ENCODE assay signal across 17 mouse cellular contexts in the genomic region with DNA sequence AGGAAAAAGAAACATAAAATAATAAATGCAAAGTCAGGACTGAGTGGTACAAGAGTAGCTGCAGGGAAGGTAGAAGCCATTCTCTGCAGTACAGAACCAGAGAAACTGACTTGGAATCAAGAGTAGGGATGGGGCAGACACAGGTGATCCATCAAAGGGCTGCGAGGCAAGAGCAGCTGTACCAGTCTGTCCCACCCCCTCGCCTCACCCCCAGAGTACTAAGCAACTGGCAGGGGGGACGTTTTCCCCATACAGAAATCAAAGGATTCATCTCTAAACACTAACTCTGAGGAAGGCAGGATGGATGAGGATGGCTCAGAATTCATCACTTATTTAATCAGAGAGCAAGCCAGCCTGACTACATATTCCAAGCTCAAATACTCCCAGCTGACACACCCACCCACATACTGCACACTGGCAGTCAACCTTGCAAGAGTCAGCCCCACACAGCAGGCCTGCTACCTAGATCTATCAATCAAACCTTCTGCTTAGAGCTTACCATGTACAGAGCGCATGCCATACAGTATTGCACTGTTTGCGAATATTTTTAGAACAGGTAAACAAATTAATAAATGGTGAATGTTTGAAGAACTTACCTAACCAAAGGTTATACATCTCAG.
DNase-seq lines count a peak whose midpoint lies in the region; ATAC-seq lines count a peak whose summit lies in the region.
"Had no signal": no experiment of that assay in that cellular context is flagged by ENCODE, and none has a peak within 500 bp of the region (broad histone marks: within the 10 kb centered on the region; RNA-seq: fewer than 3 reads in every experiment).

No protein-coding gene starts in this region.

- no peak for DNase-seq in frontal cortex, postnatal 25 days (ENCODE audit: low spot score in 2 of 2)
- DNase-seq in left cerebral cortex, adult 11 months (ENCODE audit: low spot score) = peak; percentile 37
- DNase-seq in left cerebral cortex, postnatal 10 days (ENCODE audit: extremely low spot score in 1 of 2, low spot score in 2 of 2) = no peak
- peak; percentile 69 for DNase-seq in brain, adult 2 months (ENCODE audit: low read depth, low spot score)
- DNase-seq in gastrocnemius, adult 18-20 months (ENCODE audit: low spot score) = no peak
- DNase-seq in urinary bladder, adult 2 months (ENCODE audit: low spot score) = no peak
- DNase-seq: adrenal gland, adult 8-10 months; cerebellum, adult 18-20 months; cerebellum, postnatal 36 days; gastrocnemius, postnatal 10 days; kidney, adult 8-10 months; kidney, postnatal 4 days; left cerebral cortex, postnatal 4 days; lung, adult 18-20 months had no signal

- H3K27me3 ChIP-seq in hindbrain, embryonic 15.5 days = no peaks in the 10 kb centered on the region

- no peaks in the 10 kb centered on the region for H3K9me3 ChIP-seq in hindbrain, embryonic 15.5 days
- H3K9me3 ChIP-seq: embryonic facial prominence, embryonic 10.5 days had no signal

- no peak overlapping the region for H3K9ac ChIP-seq in hindbrain, embryonic 15.5 days

- intact Hi-C loops in left cerebral cortex, postnatal 10 days (cut with DNase I) = no loop called here

- no peak overlapping the region for H3K27ac ChIP-seq in hindbrain, embryonic 15.5 days (replicated peaks)
- H3K27ac ChIP-seq: embryonic facial prominence, embryonic 10.5 days had no signal

- H3K36me3 ChIP-seq in hindbrain, embryonic 15.5 days = no peaks in the 10 kb centered on the region
- H3K36me3 ChIP-seq: embryonic facial prominence, embryonic 10.5 days had no signal

- no peaks in the 10 kb centered on the region for H3K4me1 ChIP-seq in hindbrain, embryonic 15.5 days (replicated peaks)
- H3K4me1 ChIP-seq: embryonic facial prominence, embryonic 10.5 days had no signal

- H3K4me3 ChIP-seq in hindbrain, embryonic 15.5 days = no peak overlapping the region
- H3K4me3 ChIP-seq: embryonic facial prominence, embryonic 10.5 days had no signal

- ATAC-seq in frontal cortex, adult (ENCODE audit: low TSS enrichment) = peak; percentile 90
- peak; percentile 80 for ATAC-seq in hindbrain, embryonic 15.5 days (ENCODE audit: low FRiP score, low read depth)

- no peak overlapping the region for H3K4me2 ChIP-seq in hindbrain, embryonic 15.5 days

- WGBS in hindbrain, embryonic 15.5 days = 71% methylated on average over 5 of the region's 5 CpGs

Comparison
In these comparisons a context has a peak if more than half of its experiments do, and no peak if none do; other contexts are left out.
1. DNase-seq: peak in left cerebral cortex, adult 11 months (single experiment) and brain, adult 2 months (single experiment); none in frontal cortex, postnatal 25 days (0 of 2), left cerebral cortex, postnatal 10 days (0 of 2), gastrocnemius, adult 18-20 months (single experiment) and urinary bladder, adult 2 months (single experiment).